Mouse (Mus musculus) adrenal gland, postnatal 36 days (tissue): Measurements from ENCODE around the gene Agfg1. TPM values are rescaled to one million over a fixed set of nuclear protein-coding genes. Genes with fewer than 3 reads are reported as not detected.
A peak's percentile ranks its signal among the peaks of the same experiment; 100 is the strongest.
"Not testable (repeated sequence)": the region's sequence is repeated elsewhere in the genome, so short reads cannot be mapped to it uniquely, and the experiment has no call there.

ENCODE experiments used
- DNase-seq, 2 experiments: peaks; one replicate each; pipeline ENCODE4 v3.0.0; 2021; ENCODE audit warnings: mixed read lengths in 1 of 2
- microRNA-seq: library from miRNA; unstranded; fragments of <30 nt; microRNA quantifications from one replicate; pipeline ENCODE4 v1.2.0, GENCODE M21; 2021
- total RNA-seq, 2 experiments: library from RNA; stranded (reverse); gene quantifications; 2 replicates each; pipeline ENCODE4 v1.2.3; 2021

Agfg1 gene
- total RNA-seq, 2 experiments from 2014 or later = 52.5 to 60.5 TPM

DNA sequence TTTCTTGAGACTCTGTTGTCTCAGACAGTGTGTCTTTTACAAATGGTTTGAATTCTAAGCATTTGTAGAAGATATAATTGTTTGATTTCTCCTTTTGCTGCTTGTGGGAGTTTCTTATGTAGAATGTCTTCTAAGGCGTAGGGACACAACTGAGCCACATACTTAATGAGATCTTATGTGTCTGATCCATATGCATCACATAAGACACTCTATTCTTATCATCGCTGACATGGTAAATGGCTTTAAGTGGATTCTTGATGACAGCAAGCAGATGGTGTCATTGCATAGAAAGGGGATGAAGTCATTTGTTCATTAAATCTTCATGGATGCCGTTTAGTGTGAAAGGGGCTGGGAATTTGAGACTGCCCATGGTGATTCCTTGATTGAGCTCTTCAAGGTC lies 66.6 kb downstream of the Agfg1 start:
- no peak for DNase-seq

DNA sequence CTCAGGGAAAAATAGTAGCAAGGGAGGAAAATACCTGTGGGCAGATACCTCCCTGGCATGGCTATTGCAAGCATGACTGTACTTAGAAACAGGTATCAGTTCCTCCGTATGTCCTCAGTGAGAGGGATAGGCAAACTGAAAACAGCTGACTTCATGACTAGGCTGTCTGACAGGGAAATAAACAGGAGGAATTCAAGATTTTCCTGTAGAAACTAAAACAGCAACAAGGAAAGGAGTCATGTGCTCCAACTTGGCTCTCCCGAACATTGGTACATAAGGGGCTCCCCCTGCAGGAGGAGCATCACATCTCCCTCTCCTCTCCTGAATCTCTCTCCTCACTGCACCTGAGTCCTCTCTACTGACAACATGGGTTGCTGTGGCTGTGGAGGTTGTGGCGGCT lies 73.7 kb downstream of the Agfg1 start, which contains the start of gene A030005L19Rik:
A030005L19Rik (plus strand) TSS at position 301 of the 400 bp plus-strand sequence.
- no peak for DNase-seq

GRCm38 (mm10) chr1:82913434-82913833 lies 74.2 kb downstream of the Agfg1 start:
- DNase-seq = not testable (repeated sequence)

GRCm38 (mm10) chr1:82924650-82925049 lies 85.4 kb downstream of the Agfg1 start, which contains the start of gene A030014E15Rik:
Gene A030014E15Rik, plus strand, starts transcription at chr1:82924917.
- DNase-seq = peak in 1 of 2 experiments; percentile 8

DNA sequence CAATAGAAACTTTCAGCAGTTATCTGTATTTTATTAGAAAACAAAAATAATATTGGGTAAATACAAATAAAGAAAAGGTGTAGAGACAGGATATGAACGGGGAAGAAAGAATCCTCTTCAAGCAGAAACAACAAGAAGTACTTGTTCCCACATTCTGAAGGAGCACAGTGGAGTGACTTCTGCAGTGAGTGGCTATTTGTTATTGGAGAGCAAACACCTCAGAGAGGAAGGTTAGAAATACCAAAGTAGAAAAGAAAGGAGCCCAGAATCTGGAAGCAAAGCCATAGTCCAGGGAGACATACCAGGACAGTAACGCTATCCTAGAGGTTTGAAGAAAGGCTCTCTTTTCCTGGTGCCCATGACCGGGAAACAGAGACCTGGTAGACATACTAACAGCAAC lies 91.3 kb downstream of the Agfg1 start:
- DNase-seq = not testable (repeated sequence)

GRCm38 (mm10) chr1:82931326-82931725 lies 92.0 kb downstream of the Agfg1 start, which contains the start of gene Gm6217:
Gene Gm6217, minus strand, starts transcription at chr1:82931399.
- not testable (repeated sequence) for DNase-seq

- no peak for DNase-seq
Observed at GRCm38 (mm10) chr1:82938666-82939065, 99.4 kb downstream of the Agfg1 start.

GRCm38 (mm10) chr1:82942505-82942904 lies 103.2 kb downstream of the Agfg1 start:
- not testable (repeated sequence) for DNase-seq

- not testable (repeated sequence) for DNase-seq
Observed at GRCm38 (mm10) chr1:82943295-82943694, 104.0 kb downstream of the Agfg1 start, which contains the start of gene A030003K21Rik. Gene A030003K21Rik, minus strand, starts transcription at chr1:82943388.

- DNase-seq = not testable (repeated sequence)
Observed at GRCm38 (mm10) chr1:82946029-82946428, 106.7 kb downstream of the Agfg1 start.

GRCm38 (mm10) chr1:82948601-82949000 lies 109.3 kb downstream of the Agfg1 start:
- no peak for DNase-seq

Small RNA genes lying within 50 kb of the gene (microRNA-seq; reads per million reads assigned to microRNA genes)
- gene Gm22396 = 2.5 reads per million, percentile 3 among the genes with 10 or more reads in this experiment

Other genes with a start within 250 kb of the Agfg1 start
- gene Mff, start 114.6 kb upstream of the Agfg1 start, total RNA-seq = 100 to 1,000 TPM; 118 to 136 TPM
- not detected for gene Tm4sf20, start 71.0 kb upstream of the Agfg1 start, total RNA-seq
- not detected for gene Gm47791, start 68.2 kb upstream of the Agfg1 start, total RNA-seq
- gene A030005L19Rik, start 73.8 kb downstream of the Agfg1 start, total RNA-seq = under 1 TPM in 1 of 2 experiments, not detected in 1; 0.36 TPM
- not detected for gene A030014E15Rik, start 85.4 kb downstream of the Agfg1 start, total RNA-seq
- gene Gm6217, start 91.9 kb downstream of the Agfg1 start, total RNA-seq = not detected
- not detected for gene A030003K21Rik, start 103.9 kb downstream of the Agfg1 start, total RNA-seq
- gene Gm7544, start 116.5 kb downstream of the Agfg1 start, total RNA-seq = not detected
- gene Gm47955, start 120.8 kb downstream of the Agfg1 start, total RNA-seq = not detected
- not detected for gene Gm47959, start 161.1 kb downstream of the Agfg1 start, total RNA-seq
- under 1 TPM in 1 of 2 experiments, not detected in 1; 0.33 TPM for gene Slc19a3, start 199.0 kb downstream of the Agfg1 start, total RNA-seq
- not detected for gene Krtap28-10, start 203.0 kb downstream of the Agfg1 start, total RNA-seq
- not detected for gene Gm47969, start 205.4 kb downstream of the Agfg1 start, total RNA-seq
- not detected for gene A030005K14Rik, start 219.9 kb downstream of the Agfg1 start, total RNA-seq
- gene Krtap28-13, start 221.4 kb downstream of the Agfg1 start, total RNA-seq = not detected